Mouse (Mus musculus) embryonic facial prominence, embryonic 15.5 days (tissue): Measurements from ENCODE around the gene Zfp512b. TPM values are rescaled to one million over a fixed set of nuclear protein-coding genes. Genes with fewer than 3 reads are reported as not detected.

Experiments used
- ATAC-seq: fragments of 200-750 bp; cut with Nextera tagmentation; 2 replicates; pipeline ENCODE4 v1.8.0; 2017; ENCODE audit warnings: low read depth, moderate TSS enrichment; ENCODE audit not compliant: insufficient number of reproducible peaks, low FRiP score, low TSS enrichment
- H3K27ac ChIP-seq: fragments of 300-500 bp; sonication (generic); replicated peaks from 2 replicates; pipeline ENCODE4 v1.5.1; 2015; ENCODE audit warnings: mild to moderate bottlenecking, inconsistent platforms
- H3K27me3 ChIP-seq: fragments of 300-500 bp; sonication (generic); 2 replicates; pipeline ENCODE4 v1.6.1; 2015; ENCODE audit warnings: inconsistent platforms
- H3K36me3 ChIP-seq: fragments of 300-500 bp; sonication (generic); 2 replicates; pipeline ENCODE4 v1.6.1; 2015; ENCODE audit warnings: mild to moderate bottlenecking, inconsistent platforms
- H3K4me1 ChIP-seq: fragments of 300-500 bp; sonication (generic); 2 replicates; pipeline ENCODE4 v1.6.1; 2015; ENCODE audit warnings: inconsistent platforms
- H3K4me2 ChIP-seq: fragments of 300-500 bp; sonication (generic); replicated peaks from 2 replicates; pipeline ENCODE4 v1.6.1; 2015; ENCODE audit warnings: mild to moderate bottlenecking, inconsistent platforms
- H3K4me3 ChIP-seq: fragments of 300-500 bp; sonication (generic); replicated peaks from 2 replicates; pipeline ENCODE4 v1.5.1; 2015; ENCODE audit warnings: mild to moderate bottlenecking, inconsistent platforms
- H3K9ac ChIP-seq: fragments of 300-500 bp; sonication (generic); 2 replicates; pipeline ENCODE4 v1.6.1; 2015; ENCODE audit warnings: inconsistent platforms
- H3K9me3 ChIP-seq: fragments of 300-500 bp; sonication (generic); replicated peaks from 2 replicates; pipeline ENCODE4 v1.6.1; 2016; ENCODE audit warnings: inconsistent platforms
- WGBS: fragments of 180-500 bp; shearing (Covaris S2); methylation state at CpG from one replicate; pipeline ENCODE4 v1.1.7; 2015; 5-methylcytosine and 5-hydroxymethylcytosine counted together
- polyA plus RNA-seq: library from polyadenylated mRNA; unstranded; fragments of >200 nt; fragmentation: Nextera tagmentation; extraction: Ambion mirVana; gene quantifications from 2 replicates; pipeline ENCODE4 v1.2.1, GENCODE M21; 2015

The Zfp512b gene
- polyA plus RNA-seq, 1 experiment from 2014 or later, result 74.8 TPM

DNA sequence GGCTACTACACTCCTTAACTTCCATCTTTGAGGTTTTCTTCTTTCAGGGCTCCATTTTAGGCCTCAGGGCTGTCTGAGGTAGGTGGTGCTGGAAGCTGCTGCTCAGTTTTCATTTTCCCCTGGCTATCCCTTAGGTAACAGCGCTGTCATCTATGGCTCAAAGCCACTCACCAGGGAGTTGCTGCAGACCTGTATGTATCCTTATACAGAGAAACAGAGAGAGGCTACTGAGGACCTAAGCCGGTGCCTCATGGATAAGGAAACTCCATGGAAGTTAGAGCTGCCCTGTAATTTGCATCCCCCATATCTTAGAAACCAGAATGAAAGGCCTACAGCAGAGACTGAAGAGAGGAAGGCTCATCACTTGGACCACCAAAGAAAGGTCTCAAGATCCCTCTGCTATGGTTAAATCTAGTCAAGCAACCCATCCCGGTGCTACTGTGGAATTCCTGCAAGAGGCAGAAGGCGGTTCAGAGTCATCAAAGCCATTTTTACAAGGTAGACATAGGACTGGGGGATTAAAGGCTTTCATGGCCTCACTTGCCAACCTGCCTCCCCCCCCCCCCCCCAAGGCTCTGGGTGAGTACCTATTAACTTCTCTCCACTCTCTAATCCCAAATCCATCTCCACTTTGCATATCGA lies 12.4 kb downstream of the Zfp512b start:
- peaks cover 18% of the 10 kb centered on the region for H3K36me3 ChIP-seq
- no peak for ATAC-seq
- H3K9ac ChIP-seq, result peak overlapping the region; percentile 31; the same call in 1 of the 2 replicates
- H3K4me3 ChIP-seq, result peak overlapping the region; percentile 62
- peaks cover 27% of the 10 kb centered on the region for H3K4me1 ChIP-seq
- no peaks in the 10 kb centered on the region for H3K27me3 ChIP-seq
- H3K4me2 ChIP-seq, result peak overlapping the region; percentile 94
- peak overlapping the region; percentile 91 for H3K27ac ChIP-seq
- WGBS, result 62% methylated on average over 5 of the region's 5 CpGs
- no peaks in the 10 kb centered on the region for H3K9me3 ChIP-seq

DNA sequence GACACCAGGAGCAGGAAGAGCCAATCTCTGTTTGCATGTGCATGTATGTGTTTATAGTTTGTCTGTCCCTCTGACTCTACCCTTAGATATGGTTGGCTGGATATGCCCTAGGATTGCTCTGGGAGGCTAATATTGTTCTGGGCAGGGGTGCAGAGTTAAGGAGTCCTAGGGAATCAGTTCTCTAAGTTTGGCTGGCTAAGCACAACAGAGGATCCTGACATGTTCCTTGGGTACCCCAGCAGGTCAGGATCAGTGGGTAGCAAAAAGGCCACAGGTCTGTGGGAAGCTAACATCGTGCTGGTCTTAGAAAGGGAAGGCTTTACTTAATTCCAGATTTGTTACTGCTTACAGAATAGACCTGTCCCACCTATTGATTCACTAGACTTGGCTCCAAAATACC lies 12.9 kb downstream of the Zfp512b start:
- H3K4me2 ChIP-seq, result no peak overlapping the region
- H3K27me3 ChIP-seq, result no peaks in the 10 kb centered on the region
- no peak overlapping the region for H3K27ac ChIP-seq
- no peaks in the 10 kb centered on the region for H3K9me3 ChIP-seq
- no peak overlapping the region for H3K4me3 ChIP-seq
- peaks cover 12% of the 10 kb centered on the region for H3K36me3 ChIP-seq
- H3K4me1 ChIP-seq, result peaks cover 27% of the 10 kb centered on the region
- ATAC-seq, result no peak
- no peak overlapping the region for H3K9ac ChIP-seq
- WGBS, result 73% methylated on average over 1 of the region's 1 CpGs

DNA sequence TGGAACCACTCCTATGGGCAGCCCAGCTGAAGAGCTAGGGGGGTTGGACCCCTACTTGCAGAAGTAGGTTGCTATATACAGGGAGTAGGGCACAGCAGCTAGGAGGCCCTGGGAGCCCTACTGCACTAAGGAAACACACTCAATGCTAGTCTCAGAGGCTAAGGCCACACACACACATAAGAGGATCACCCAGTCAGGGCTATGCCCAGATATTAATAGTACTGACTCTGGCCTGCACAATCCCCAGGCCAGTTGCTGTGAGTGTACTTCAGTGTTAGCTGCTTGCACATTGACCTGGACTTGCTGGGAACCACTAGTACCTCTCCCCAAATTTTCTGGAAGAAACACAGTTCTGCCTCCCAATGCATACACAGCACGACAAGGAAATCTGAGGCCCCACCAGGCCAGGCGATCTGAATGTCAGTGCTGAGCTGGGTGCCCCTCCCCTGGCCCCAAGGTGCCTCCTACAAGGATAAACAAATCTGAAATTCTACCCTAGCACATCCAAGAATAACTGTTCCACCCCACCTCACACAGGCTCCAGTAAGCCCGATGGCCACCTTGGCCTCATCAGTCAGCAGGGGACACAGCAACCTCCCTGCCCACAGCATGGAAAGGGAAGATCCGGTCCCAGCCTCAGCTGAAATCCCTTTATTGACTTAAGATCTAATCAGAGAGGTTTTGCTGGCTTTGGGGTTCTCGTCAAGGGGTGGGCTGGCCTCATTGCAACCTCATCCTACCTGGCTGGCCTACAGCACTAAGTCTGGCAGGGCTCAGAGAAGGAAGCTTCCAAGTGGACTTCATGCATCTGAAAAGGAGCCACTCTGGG lies 13.6 kb downstream of the Zfp512b start:
- H3K27me3 ChIP-seq, result no peaks in the 10 kb centered on the region
- H3K4me2 ChIP-seq, result no peak overlapping the region
- H3K36me3 ChIP-seq, result peaks cover 12% of the 10 kb centered on the region
- no peaks in the 10 kb centered on the region for H3K9me3 ChIP-seq
- H3K9ac ChIP-seq, result no peak overlapping the region
- H3K4me3 ChIP-seq, result no peak overlapping the region
- no peak for ATAC-seq
- 47% methylated on average over 5 of the region's 5 CpGs for WGBS
- H3K4me1 ChIP-seq, result peaks cover 27% of the 10 kb centered on the region
- no peak overlapping the region for H3K27ac ChIP-seq

DNA sequence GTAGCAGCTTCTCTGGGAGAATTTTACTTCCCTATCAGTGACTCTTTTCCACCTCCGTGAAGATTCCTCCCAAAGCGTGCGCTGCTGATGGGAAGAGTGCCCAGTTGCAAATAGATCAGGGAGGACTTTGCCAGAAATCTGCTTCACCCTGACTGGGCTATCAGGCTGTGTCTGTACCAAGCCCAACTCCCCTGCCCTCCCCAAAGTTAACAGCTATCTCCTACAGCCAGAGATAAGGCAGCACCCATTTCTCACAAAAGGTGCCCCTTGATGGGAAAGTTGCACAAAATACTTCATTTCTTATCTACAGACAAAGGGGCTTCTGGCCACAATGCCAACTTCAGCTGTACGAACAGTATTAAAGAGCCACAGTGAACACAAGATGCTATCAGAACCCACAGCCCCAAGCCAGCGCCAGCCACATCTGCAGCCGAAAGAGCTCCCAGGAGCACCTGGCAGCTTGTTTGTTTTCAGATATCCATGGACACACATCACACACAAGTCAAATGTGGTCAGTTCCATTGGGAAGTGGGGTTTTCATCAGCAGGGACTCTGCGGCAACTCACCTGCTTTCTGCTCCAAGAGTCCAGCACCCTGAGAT lies 14.5 kb downstream of the Zfp512b start:
- Histone ChIP-seq H3K27ac (no peak overlapping the region), H3K9ac (0 out of 2 replicates have a peak overlapping the region, but pooled peaks have one; percentile 12), H3K4me3 (no peak overlapping the region), H3K9me3 (no peaks in the 10 kb centered on the region), H3K4me1 (peaks cover 27% of the 10 kb centered on the region), H3K27me3 (no peaks in the 10 kb centered on the region), H3K36me3 (peaks cover 16% of the 10 kb centered on the region; the same call in 1 of the 2 replicates), H3K4me2 (no peak overlapping the region)
- 76% methylated on average over 7 of the region's 7 CpGs for WGBS
- no peak for ATAC-seq

DNA sequence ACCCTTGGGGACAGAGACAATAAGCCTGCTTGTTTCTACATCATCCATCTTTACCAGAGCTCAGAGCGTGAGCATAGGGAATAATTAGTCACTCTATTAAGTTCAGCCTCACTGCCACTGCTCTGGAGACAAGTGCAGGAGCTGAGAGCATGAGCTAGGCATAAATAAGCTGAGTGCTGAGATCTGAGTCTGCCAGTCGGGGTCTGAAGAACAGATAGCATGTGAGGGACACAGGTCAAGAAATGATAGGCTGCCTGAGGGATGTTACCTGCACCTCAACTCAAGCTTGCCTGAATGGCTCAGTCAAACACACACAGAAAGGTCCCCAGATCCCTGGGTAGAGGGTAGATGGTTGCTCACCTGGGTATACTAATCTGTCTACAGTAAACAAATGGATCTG lies 15.5 kb downstream of the Zfp512b start:
- H3K4me2 ChIP-seq, result no peak overlapping the region
- H3K4me1 ChIP-seq, result peaks cover 27% of the 10 kb centered on the region
- H3K27ac ChIP-seq, result no peak overlapping the region
- no peak for ATAC-seq
- H3K9ac ChIP-seq, result no peak overlapping the region
- H3K4me3 ChIP-seq, result no peak overlapping the region
- H3K36me3 ChIP-seq, result peaks cover 24% of the 10 kb centered on the region; the same call in 1 of the 2 replicates
- 65% methylated on average over 2 of the region's 2 CpGs for WGBS
- no peaks in the 10 kb centered on the region for H3K27me3 ChIP-seq
- no peaks in the 10 kb centered on the region for H3K9me3 ChIP-seq

DNA sequence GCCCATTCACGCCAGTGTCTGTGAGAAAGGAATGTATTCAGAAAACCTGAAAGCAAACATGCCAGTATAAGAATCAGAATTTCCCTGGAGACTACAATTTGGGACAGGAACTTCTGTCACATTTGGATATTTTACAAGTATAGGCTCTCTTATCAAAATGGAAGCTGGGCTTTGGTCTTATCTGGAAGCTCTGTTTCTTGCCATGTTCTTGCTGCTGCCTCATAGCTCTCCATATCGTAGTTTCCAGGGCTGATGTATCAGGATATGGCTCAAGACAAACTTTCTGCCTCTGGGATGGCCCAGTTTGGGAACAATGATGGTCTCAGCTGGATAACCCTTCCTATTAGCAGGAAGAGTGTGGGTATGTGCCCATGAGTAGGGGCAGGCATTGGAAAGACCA lies 16.0 kb downstream of the Zfp512b start:
- Histone ChIP-seq H3K27me3 (no peaks in the 10 kb centered on the region), H3K36me3 (peaks cover 27% of the 10 kb centered on the region; the same call in 1 of the 2 replicates), H3K4me3 (no peak overlapping the region), H3K4me1 (peaks cover 27% of the 10 kb centered on the region), H3K27ac (no peak overlapping the region), H3K9me3 (no peaks in the 10 kb centered on the region), H3K9ac (no peak overlapping the region), H3K4me2 (no peak overlapping the region)
- ATAC-seq, result no peak
- 83% methylated on average over 2 of the region's 2 CpGs for WGBS

DNA sequence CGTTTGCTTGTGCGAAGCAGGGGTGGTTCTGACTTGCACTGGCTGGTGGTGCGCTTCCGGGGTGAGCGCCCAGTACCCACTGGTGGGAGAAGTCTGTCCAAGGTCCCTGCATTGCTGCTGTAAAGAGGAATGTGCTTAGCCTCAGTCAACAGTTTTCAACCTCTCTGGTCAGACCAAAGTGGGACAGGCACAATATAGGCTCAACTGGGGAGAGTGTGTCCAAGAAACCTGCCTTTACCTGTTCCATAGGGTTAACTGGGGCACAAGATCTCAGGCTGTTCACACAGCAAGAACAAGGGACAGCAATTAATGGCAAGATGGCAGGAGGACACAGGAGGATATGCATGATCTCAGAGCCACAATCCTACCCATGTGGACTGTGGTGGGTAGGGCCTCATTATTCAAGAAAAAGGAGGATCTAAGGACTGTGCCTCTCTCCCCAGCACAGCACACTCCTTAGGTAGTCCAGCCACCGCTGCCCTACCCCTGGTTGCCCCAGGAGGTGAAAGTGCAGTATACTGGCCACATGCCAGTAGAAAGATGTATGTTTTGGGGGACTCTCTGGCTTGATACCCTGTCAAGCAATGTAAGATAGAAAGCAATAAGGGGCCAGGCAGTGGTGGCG lies 17.6 kb downstream of the Zfp512b start:
- no peak overlapping the region for H3K4me2 ChIP-seq
- H3K27ac ChIP-seq, result no peak overlapping the region
- WGBS, result 95% methylated on average over 7 of the region's 7 CpGs
- H3K36me3 ChIP-seq, result peaks cover 27% of the 10 kb centered on the region; the same call in 1 of the 2 replicates
- H3K4me1 ChIP-seq, result peaks cover 18% of the 10 kb centered on the region
- H3K9ac ChIP-seq, result no peak overlapping the region
- no peak overlapping the region for H3K4me3 ChIP-seq
- no peaks in the 10 kb centered on the region for H3K9me3 ChIP-seq
- ATAC-seq, result no peak
- H3K27me3 ChIP-seq, result no peaks in the 10 kb centered on the region

DNA sequence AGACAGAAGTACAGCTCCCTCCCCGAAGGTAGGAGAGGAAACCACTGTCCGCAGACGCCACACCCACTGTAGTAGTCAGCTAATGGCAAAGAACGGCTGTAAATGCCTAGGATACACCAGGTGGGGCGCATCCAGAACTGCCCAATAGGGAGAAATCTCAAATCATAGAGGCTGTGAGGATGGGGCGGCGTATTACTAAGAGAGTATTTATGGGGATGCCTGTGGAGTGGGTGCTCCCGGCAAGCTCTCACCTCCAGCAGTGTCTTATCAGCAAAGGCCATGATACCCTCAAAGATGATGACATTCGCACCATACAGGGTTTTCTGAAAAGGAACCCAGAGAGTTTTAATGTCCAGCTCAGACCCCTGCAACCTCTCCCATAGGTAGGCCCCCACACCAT lies 18.6 kb downstream of the Zfp512b start:
- H3K4me2 ChIP-seq, result no peak overlapping the region
- peaks cover 27% of the 10 kb centered on the region; the same call in 1 of the 2 replicates for H3K36me3 ChIP-seq
- peaks cover 9% of the 10 kb centered on the region; the same call in 1 of the 2 replicates for H3K4me1 ChIP-seq
- no peak for ATAC-seq
- WGBS, result 90% methylated on average over 9 of the region's 9 CpGs
- no peak overlapping the region for H3K4me3 ChIP-seq
- H3K27ac ChIP-seq, result no peak overlapping the region
- no peaks in the 10 kb centered on the region for H3K27me3 ChIP-seq
- H3K9ac ChIP-seq, result no peak overlapping the region
- no peaks in the 10 kb centered on the region for H3K9me3 ChIP-seq

DNA sequence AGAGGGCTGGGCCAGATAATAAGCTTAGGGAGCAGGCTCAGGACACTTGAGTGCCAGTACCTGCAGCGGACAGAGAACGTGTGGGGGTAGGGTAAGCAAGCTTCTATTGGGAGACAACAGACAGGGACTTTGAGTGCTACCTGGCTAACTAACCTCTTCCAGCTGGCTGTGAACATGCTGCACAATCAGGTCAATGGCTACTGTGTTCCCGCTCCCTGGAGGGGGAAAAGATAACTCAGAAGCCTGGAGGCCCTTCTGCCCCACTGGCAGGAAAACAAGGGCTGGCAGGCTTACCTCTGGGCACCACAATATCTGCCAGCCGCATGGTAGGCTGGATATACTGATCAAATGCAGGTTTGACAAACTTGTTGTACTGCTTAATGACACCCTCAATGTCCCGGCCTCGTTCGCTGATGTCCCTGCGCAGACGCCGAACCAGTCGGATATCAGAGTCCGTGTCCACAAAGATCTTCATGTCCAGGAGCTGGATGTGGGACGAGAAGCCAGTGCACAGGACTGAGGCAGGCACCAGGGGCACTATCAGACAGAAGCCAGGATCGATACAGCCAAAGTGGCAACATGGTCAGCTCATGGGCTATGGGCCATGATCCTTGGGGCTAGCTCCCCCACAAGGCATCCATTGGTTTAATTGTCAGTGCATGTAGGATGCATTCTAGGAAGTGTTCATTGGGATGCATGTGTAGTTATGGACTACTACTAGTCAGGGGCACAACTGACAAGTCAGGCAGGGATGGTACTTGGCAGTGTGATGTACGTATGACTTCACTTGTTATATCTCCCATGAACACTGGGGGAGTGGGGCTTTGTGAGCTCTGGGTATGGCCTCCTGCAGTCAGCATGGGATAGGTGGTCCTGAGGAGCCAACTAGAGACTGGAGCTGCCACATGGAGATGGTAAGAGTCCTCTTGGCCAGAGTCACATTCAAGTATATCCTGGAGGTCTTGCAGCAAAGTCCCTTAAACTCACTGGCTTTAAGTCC lies 19.4 kb downstream of the Zfp512b start:
- Histone ChIP-seq H3K27me3 (no peaks in the 10 kb centered on the region), H3K27ac (no peak overlapping the region), H3K4me2 (no peak overlapping the region), H3K9ac (no peak overlapping the region), H3K4me1 (peaks cover 2% of the 10 kb centered on the region; the same call in 1 of the 2 replicates), H3K9me3 (no peaks in the 10 kb centered on the region), H3K36me3 (peaks cover 27% of the 10 kb centered on the region; the same call in 1 of the 2 replicates), H3K4me3 (no peak overlapping the region)
- no peak for ATAC-seq
- 94% methylated on average over 15 of the region's 15 CpGs for WGBS

DNA sequence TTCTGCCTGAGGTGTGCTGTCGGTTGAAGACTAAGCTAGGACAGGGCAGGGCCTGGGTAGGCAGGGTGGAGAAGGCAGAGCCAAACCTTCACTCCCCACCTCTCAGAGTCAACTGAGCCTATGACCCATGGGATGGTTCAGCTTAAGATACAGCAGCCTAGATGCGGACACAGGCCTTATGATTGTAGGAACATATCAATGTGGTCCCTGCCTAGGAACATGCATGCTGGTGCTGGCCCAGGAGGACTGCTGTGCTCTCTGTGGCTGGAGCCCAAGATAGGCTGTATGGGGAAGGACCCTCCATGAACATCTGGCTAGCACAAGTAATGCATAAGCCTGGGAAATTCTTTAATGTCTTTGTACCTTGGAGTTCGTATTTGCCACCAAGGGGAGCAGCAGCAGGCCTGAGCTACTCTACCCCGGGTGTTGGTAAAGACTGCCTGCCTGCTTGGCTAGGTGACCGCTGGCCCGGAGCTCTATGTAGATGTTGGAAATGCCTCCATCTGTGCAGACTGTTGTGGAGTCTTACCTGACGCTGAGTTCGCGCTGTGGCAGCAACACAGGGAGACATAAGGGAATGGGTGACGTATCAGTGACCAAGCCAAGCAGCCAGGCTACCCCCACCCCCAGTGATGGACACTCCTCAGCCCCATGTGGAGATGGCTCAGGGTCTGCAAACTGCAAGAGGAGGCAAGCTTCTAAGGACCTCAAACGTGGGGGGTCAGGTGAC lies 20.5 kb downstream of the Zfp512b start:
- Histone ChIP-seq H3K4me2 (no peak overlapping the region), H3K4me1 (no peaks in the 10 kb centered on the region), H3K36me3 (peaks cover 27% of the 10 kb centered on the region; the same call in 1 of the 2 replicates), H3K27me3 (no peaks in the 10 kb centered on the region), H3K27ac (no peak overlapping the region), H3K9ac (no peak overlapping the region), H3K9me3 (no peaks in the 10 kb centered on the region), H3K4me3 (no peak overlapping the region)
- 87% methylated on average over 11 of the region's 11 CpGs for WGBS
- ATAC-seq, result no peak
